Comparison of ENCODE assay signal across 25 mouse cellular contexts in the genomic region with DNA sequence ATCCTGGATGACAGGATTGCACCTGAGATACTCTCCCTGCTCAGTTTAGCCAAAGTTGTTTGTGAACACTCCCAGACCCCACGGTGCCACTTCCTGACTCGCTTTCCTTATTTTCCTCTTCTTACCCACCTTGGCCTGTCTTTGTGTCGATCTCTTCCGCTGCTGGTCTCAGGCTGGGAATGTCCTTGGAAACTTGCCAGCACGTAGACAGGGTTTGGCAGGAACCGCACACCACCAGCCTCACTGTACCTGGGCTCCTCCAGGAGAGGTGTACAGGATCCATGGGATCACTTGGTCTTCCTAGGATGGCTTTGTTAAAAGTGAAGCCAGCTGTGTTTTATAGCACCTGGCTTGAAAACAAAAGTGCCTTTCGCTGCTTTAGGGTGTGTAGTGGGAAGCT. TPM values are rescaled to one million over a fixed set of nuclear protein-coding genes. Genes with fewer than 3 reads are reported as not detected.
A peak's percentile ranks its signal among the peaks of the same experiment; 100 is the strongest.
DNase-seq lines count a peak whose midpoint lies in the region; ATAC-seq lines count a peak whose summit lies in the region.
"Had no signal": no experiment of that assay in that cellular context is flagged by ENCODE, and none has a peak within 500 bp of the region (broad histone marks: within the 10 kb centered on the region; RNA-seq: fewer than 3 reads in every experiment).

No protein-coding gene starts in this region.

- ATAC-seq in frontal cortex, adult (ENCODE audit: low TSS enrichment), result peak; percentile 5; the same call in 1 of the 2 replicates
- 0 out of 2 replicates have a peak, but pooled peaks have one; percentile 24 for ATAC-seq in intestine, embryonic 16.5 days
- no peak for ATAC-seq in intestine, embryonic 15.5 days
- ATAC-seq in embryonic facial prominence, embryonic 15.5 days (ENCODE audit: insufficient number of reproducible peaks, low FRiP score, low TSS enrichment, low read depth), result no peak
- ATAC-seq: CD4-positive, CD25-positive, alpha-beta regulatory T cell, adult 4 months; hindbrain, embryonic 16.5 days had no signal

- H3K9me3 ChIP-seq in intestine, embryonic 16.5 days (ENCODE audit: control insufficient read depth, low read length), result no peaks in the 10 kb centered on the region
- H3K9me3 ChIP-seq in intestine, embryonic 15.5 days, result no peaks in the 10 kb centered on the region
- no peaks in the 10 kb centered on the region for H3K9me3 ChIP-seq in embryonic facial prominence, embryonic 15.5 days (replicated peaks)
- H3K9me3 ChIP-seq: forebrain, embryonic 12.5 days; hindbrain, embryonic 10.5 days; liver, embryonic 15.5 days; lung, embryonic 15.5 days; neural tube, embryonic 13.5 days had no signal

- WGBS in intestine, embryonic 16.5 days, result 76% methylated on average over 7 of the region's 7 CpGs
- WGBS in intestine, embryonic 15.5 days, result 73% methylated on average over 7 of the region's 7 CpGs
- WGBS in embryonic facial prominence, embryonic 15.5 days, result 70% methylated on average over 7 of the region's 7 CpGs

- H3K4me1 ChIP-seq in intestine, embryonic 16.5 days (ENCODE audit: control insufficient read depth, insufficient read depth, low read length), result no peaks in the 10 kb centered on the region
- H3K4me1 ChIP-seq in intestine, embryonic 15.5 days (replicated peaks), result no peaks in the 10 kb centered on the region
- H3K4me1 ChIP-seq in embryonic facial prominence, embryonic 15.5 days, result no peaks in the 10 kb centered on the region
- H3K4me1 ChIP-seq: forebrain, embryonic 12.5 days; liver, embryonic 15.5 days; lung, embryonic 15.5 days; neural tube, embryonic 13.5 days had no signal

- no peak overlapping the region for H3K27ac ChIP-seq in intestine, embryonic 16.5 days (ENCODE audit: low read length)
- H3K27ac ChIP-seq in intestine, embryonic 15.5 days, result no peak overlapping the region
- H3K27ac ChIP-seq in embryonic facial prominence, embryonic 15.5 days (replicated peaks), result 0 out of 2 replicates have a peak overlapping the region, but pooled peaks have one; percentile 17
- H3K27ac ChIP-seq: forebrain, embryonic 12.5 days; gastrocnemius, adult 2 months; hindbrain, embryonic 10.5 days; kidney, postnatal 0 days; liver, embryonic 15.5 days; lung, embryonic 15.5 days; neural tube, embryonic 13.5 days had no signal

- H3K36me3 ChIP-seq in intestine, embryonic 16.5 days (ENCODE audit: control insufficient read depth, insufficient read depth, low read length), result peaks cover 40% of the 10 kb centered on the region
- H3K36me3 ChIP-seq in intestine, embryonic 15.5 days, result peaks cover 47% of the 10 kb centered on the region
- peaks cover 94% of the 10 kb centered on the region for H3K36me3 ChIP-seq in embryonic facial prominence, embryonic 15.5 days

- peak; percentile 30 to 34 for DNase-seq in cerebellum, adult 18-20 months
- no peak for DNase-seq in cerebellum, adult 11 months
- DNase-seq in frontal cortex, adult 2 months (ENCODE audit: extremely low spot score in 1 of 2, low spot score in 1 of 2), result no peak
- no peak for DNase-seq in thymus, postnatal 25 days
- DNase-seq: gastrocnemius, adult 2 months; kidney, adult 11 months; layer of hippocampus, adult 9-11 months; liver; lung, postnatal 36 days; midbrain, embryonic 14.5 days; thymus, postnatal 36 days had no signal

- H3K4me2 ChIP-seq in intestine, embryonic 16.5 days (ENCODE audit: low read depth, low read length), result no peak overlapping the region
- no peak overlapping the region for H3K4me2 ChIP-seq in intestine, embryonic 15.5 days (replicated peaks)
- H3K4me2 ChIP-seq in embryonic facial prominence, embryonic 15.5 days (replicated peaks), result no peak overlapping the region
- H3K4me2 ChIP-seq: forebrain, embryonic 12.5 days; heart, embryonic 11.5 days; liver, embryonic 15.5 days; lung, embryonic 15.5 days; neural tube, embryonic 13.5 days had no signal

- H3K4me3 ChIP-seq in intestine, embryonic 16.5 days (ENCODE audit: low read length), result no peak overlapping the region
- H3K4me3 ChIP-seq in intestine, embryonic 15.5 days (replicated peaks), result no peak overlapping the region
- H3K4me3 ChIP-seq in embryonic facial prominence, embryonic 15.5 days (replicated peaks), result no peak overlapping the region
- H3K4me3 ChIP-seq: erythroblast, embryonic 14.5 days; forebrain, embryonic 12.5 days; gastrocnemius, adult 2 months; hindbrain, embryonic 10.5 days; liver, embryonic 15.5 days; lung, embryonic 15.5 days; neural tube, embryonic 13.5 days had no signal

- no peaks in the 10 kb centered on the region for H3K27me3 ChIP-seq in intestine, embryonic 16.5 days (replicated peaks; ENCODE audit: control insufficient read depth, insufficient read depth, low read length)
- H3K27me3 ChIP-seq in intestine, embryonic 15.5 days (replicated peaks), result no peaks in the 10 kb centered on the region
- H3K27me3 ChIP-seq in embryonic facial prominence, embryonic 15.5 days, result no peaks in the 10 kb centered on the region
- H3K27me3 ChIP-seq: forebrain, embryonic 12.5 days; liver, embryonic 15.5 days; lung, embryonic 15.5 days; neural tube, embryonic 13.5 days had no signal

- H3K9ac ChIP-seq in intestine, embryonic 16.5 days (ENCODE audit: low read depth, low read length), result no peak overlapping the region
- no peak overlapping the region for H3K9ac ChIP-seq in intestine, embryonic 15.5 days
- H3K9ac ChIP-seq in embryonic facial prominence, embryonic 15.5 days, result no peak overlapping the region
- H3K9ac ChIP-seq: forebrain, embryonic 12.5 days; liver, embryonic 15.5 days; lung, embryonic 15.5 days; neural tube, embryonic 13.5 days had no signal

RNA-seq across cellular contexts. Expression of a gene that starts 19.4 kb away (rescaled TPM):
- polyA plus RNA-seq in frontal cortex, adult 2 months (2012; rRNA removed), result 40.5 and 42.7 TPM in 2 replicates
- 35.8 and 37.7 TPM in 2 replicates for polyA plus RNA-seq in intestine, embryonic 16.5 days (2015; fragmentation: Nextera tagmentation; extraction: Ambion mirVana)
- 34.8 and 37.4 TPM in 2 replicates for polyA plus RNA-seq in intestine, embryonic 15.5 days (2015; fragmentation: Nextera tagmentation; extraction: Ambion mirVana)
- 47.6 and 49.1 TPM in 2 replicates for polyA plus RNA-seq in embryonic facial prominence, embryonic 15.5 days (2015; fragmentation: Nextera tagmentation; extraction: Ambion mirVana)

RNA-seq across cellular contexts. Expression of a gene that starts 19.5 kb away (rescaled TPM):
- 209 and 246 TPM in 2 replicates for polyA plus RNA-seq in frontal cortex, adult 2 months (2012; rRNA removed)
- 82.5 and 83.2 TPM in 2 replicates for polyA plus RNA-seq in intestine, embryonic 16.5 days (2015; fragmentation: Nextera tagmentation; extraction: Ambion mirVana)
- polyA plus RNA-seq in intestine, embryonic 15.5 days (2015; fragmentation: Nextera tagmentation; extraction: Ambion mirVana), result 75.2 and 82.2 TPM in 2 replicates
- 91.3 and 94.1 TPM in 2 replicates for polyA plus RNA-seq in embryonic facial prominence, embryonic 15.5 days (2015; fragmentation: Nextera tagmentation; extraction: Ambion mirVana)

RNA-seq across cellular contexts. Expression of a gene that starts 30.8 kb away (rescaled TPM):
- 0.48 and 0.52 TPM in 2 replicates for polyA plus RNA-seq in frontal cortex, adult 2 months (2012; rRNA removed)
- polyA plus RNA-seq in intestine, embryonic 16.5 days (2015; fragmentation: Nextera tagmentation; extraction: Ambion mirVana), result 4.4 and 7.1 TPM in 2 replicates
- polyA plus RNA-seq in intestine, embryonic 15.5 days (2015; fragmentation: Nextera tagmentation; extraction: Ambion mirVana), result 4.3 and 4.9 TPM in 2 replicates
- 3.9 and 6.5 TPM in 2 replicates for polyA plus RNA-seq in embryonic facial prominence, embryonic 15.5 days (2015; fragmentation: Nextera tagmentation; extraction: Ambion mirVana)

Comparison
In these comparisons a context has a peak if more than half of its experiments do, and no peak if none do; other contexts are left out.
1. DNase-seq: peak in cerebellum, adult 18-20 months (2 of 2); none in cerebellum, adult 11 months (single experiment), frontal cortex, adult 2 months (0 of 2) and thymus, postnatal 25 days (single experiment).
2. ATAC-seq: peak in frontal cortex, adult (single experiment) and intestine, embryonic 16.5 days (single experiment); none in intestine, embryonic 15.5 days (single experiment) and embryonic facial prominence, embryonic 15.5 days (single experiment).